Mouse (Mus musculus) 3134 (cell line): ENCODE measurements around the gene Pcsk5.

Source experiments
- DNase-seq: peaks from one replicate; pipeline ENCODE4 v3.0.0-alpha.2; 2011; ENCODE audit warnings: low spot score; ENCODE audit not compliant: insufficient read length; ENCODE audit errors: extremely low read depth

Pcsk5 gene

GRCm38 (mm10) chr19:17837471-17837859 lies at the start of gene Pcsk5:
Pcsk5 (minus strand) TSS chr19:17837632.
- no peak for DNase-seq

DNA sequence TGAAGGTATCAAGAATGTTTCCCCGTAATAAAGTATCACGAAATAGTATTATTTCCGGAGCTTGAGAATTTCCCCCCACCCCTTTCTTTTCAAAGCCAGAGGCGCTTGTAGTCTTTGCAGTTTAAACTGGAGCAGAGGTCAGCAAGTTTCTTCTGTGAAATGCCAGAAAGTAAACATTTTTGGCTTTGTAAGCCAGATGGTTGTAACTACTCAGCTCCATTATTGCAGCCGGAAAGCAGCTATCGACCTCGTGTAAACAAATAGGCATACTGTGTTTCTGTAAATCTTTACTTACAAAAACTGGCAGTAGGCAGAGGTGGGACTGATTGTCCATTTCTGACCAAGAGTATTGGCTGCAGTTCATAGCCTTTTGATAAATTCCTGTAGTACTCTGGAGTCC lies 38.4 kb upstream of the Pcsk5 start:
- no peak for DNase-seq

DNA sequence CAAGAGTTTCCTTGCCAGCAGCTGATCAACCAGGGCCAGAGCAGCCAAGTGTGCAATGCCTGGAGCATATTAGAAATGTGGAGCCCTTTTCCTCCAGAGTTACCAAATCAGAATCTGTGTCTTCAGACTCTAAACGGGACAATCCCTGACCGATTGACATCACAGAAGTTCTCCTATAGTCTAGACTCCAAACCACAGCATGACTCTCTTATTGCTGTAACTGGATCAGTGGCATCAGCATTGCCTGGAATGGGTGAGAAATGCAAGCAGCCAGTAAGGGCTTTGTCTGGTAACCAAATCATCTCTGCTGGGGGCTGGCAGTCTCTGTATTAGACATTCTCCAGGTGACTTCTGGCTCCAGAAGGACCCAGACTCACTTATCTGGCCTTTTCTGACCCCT lies 37.0 kb upstream of the Pcsk5 start:
- DNase-seq = no peak

- no peak for DNase-seq
Measured at GRCm38 (mm10) chr19:17873755-17874154, 36.3 kb upstream of the Pcsk5 start.

DNA sequence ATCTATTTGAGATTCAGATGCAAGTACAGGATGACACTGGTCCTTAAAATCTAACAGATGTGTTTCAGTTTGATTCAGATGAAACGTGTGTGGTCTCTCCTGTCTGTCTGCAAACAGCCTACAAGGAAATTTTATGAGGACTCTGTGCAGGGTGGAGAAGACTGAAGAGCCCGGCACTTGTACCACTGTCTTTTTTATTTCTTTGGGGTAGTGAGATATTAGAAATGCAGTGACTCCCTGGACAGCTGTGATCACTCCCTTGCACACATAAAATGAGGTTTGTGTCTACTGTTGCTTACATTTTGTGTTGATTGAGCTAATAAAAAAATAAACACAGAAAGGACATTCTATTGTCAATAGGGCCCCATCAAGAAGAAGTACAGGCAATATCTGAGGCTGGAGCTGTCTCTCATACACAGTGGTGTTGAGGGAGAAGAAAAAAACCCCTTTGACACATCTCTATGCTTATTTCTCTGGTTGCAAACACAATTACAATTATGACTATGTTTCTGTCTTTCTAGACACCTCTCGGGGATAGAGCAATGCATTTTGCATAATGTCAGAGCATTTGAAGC lies 29.0 kb upstream of the Pcsk5 start:
- no peak for DNase-seq

GRCm38 (mm10) chr19:17860351-17861014 lies 23.1 kb upstream of the Pcsk5 start:
- DNase-seq = no peak

- no peak for DNase-seq
Measured at GRCm38 (mm10) chr19:17856741-17857140, 19.3 kb upstream of the Pcsk5 start.

GRCm38 (mm10) chr19:17848417-17848816 lies 11.0 kb upstream of the Pcsk5 start:
- DNase-seq = no peak

GRCm38 (mm10) chr19:17845967-17846366 lies 8.5 kb upstream of the Pcsk5 start:
- no peak for DNase-seq

GRCm38 (mm10) chr19:17841586-17841985 lies 4.2 kb upstream of the Pcsk5 start:
- DNase-seq = no peak

DNA sequence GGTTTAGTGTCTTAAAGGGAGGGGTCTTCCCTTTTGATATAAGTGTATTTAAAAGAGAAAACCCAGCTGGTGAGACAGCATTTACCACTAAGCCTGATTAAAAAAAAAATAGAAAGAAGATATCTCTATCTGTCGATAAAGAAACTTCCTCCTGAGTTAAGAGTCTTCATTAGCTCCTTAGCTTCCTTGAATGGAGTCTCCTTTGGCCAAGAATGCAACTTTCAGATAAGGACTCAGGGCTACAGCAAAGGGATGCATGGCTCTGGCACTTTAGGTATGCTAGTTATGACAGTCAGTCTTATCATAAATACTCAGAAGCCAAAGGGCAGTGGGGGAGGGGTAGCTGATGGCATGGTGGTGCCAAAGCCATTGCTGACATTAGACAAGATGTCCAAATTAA lies 2.4 kb upstream of the Pcsk5 start:
- DNase-seq = no peak

DNA sequence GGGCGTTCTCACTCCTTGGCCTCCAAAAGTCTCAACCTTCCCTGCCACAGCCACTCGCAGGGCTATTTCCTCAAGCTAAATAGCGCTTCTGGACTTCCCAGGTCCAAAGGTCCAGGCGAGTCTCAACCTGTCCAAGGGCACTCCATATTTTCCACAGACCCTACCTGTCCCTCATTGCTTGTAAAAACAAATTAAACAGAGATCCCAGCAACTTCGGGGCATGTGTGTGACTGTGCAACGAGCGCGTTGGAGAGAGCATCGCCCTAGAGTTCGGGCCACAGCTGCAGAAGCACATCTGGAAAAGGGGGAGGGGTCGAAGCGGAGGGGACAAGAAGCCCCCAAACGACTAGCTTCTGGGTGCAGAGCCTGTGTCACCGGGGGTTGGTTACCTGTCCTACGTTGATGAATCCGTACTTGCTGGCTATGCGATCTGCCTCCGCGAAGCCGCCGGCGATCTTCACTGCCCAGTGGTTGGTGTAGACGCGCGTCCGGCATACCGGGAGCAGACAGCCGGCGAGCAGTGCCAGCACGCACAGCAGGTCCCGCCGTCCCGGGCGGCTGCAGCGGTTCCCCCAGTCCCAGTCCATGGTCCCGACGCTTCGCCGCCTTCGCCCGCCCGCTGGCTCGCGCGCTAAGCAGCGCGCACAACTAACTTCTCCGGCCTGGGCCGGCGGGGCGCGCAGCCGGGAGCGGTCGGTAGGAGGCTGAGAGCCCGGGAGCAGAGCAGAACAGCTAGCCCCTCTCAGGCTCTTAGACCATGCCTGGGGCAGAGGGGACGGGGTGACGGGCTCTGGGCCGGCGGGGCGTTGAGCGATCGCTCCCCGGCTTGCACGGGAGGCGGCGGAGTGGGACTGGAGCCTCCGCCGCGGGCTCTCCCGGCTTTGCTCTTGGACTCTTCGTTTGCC lies 614 bp downstream of the Pcsk5 start:
- DNase-seq = no peak

DNA sequence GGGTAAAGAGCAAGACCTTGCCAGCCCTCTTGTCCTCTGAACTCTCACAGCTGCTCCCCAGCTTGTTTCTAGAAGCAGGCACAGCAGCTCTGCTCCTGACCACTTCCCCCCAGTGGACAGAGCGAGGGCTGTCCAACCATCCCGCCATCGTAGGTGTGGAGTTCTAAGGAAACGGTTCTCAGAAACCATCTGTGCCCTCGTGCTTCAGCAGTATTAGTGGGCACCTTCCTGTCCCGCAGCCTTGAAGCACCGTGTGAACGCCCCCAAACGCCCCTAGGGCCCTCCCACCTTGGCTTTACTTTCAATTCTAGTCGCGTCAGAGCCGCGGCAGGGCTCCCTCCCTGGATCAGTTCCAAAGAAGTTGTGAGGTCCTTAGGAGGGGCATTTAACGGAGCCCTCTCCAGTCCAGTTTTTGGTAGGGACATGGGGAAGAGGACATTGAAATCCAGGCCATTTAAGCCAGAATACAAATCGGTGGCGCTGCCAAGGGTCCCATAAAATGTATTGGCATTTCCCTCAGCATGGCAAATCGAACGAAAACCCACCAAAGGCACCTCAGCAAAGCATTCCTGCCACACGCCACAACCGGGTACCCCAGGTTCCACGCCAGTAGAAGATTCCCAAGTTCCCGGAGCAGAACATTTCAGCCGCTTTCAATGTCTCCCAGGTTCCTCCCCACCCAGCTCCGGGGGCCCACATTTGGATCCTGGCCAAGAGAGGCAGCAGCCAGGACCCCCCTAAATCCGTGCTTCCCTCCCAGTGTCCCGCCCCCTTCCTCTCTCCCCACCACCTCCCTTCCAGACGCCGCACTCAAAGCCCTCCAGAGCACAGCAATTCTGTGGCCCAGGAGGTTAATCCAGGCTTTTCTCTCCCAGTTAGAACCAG lies 1.5 kb downstream of the Pcsk5 start:
- DNase-seq = no peak

DNA sequence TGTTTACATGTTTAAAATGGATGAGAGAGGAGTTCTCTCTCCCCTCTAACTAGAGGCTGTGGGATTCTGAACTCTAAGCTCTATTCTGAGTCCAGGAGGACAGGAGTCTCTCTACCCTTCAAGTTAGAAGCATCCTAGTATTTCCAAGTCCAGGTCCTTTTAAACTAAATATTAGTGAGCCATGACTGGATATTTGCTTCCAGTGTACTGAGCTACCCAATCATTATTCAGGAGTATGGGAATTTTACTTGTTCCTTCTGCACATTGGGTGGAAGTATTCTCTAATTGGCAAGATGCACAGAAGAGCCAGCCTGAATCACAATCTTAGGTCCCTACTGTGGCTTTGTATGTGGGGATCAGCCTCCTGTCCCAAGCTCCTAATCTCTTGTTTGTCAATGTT lies 2.5 kb downstream of the Pcsk5 start:
- no peak for DNase-seq

DNA sequence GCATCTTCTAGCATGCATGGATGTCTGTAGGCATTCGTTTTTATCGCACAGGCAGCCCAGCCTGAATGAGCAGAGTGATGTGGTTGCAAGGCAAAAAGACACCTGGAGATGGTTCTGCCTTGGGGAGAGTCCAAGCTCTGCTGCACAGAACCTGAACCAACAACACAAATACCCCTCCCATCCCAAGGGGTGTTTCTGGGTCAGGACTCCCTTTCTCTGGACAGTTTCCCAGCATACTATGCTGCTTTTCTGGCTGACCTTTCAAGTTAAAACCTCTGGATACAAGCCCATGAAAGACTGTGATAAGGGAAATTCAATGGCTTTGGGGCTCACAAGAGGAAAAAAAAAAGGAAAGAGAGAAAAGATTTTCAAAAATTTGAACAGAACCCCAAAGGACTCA lies 6.1 kb downstream of the Pcsk5 start:
- DNase-seq = no peak

DNA sequence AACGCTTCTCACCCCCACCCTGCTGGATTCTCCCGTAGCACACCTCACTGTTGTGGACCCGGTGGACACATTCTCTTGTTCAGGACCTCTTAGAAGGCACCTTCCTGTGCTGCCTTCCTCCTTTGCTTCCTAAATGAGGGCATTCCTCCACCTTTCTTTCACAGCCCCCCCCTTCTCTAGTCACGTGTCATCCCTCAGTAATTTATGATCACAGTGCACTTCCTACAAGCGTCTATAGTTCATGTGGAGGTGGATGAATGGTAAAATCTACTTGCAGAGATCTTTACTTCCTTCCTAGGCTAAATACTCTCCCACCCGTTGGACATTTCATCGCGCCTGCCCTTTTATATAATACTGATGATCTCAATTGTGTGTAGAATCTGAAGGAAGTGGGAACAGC lies 9.0 kb downstream of the Pcsk5 start:
- DNase-seq = no peak

DNA sequence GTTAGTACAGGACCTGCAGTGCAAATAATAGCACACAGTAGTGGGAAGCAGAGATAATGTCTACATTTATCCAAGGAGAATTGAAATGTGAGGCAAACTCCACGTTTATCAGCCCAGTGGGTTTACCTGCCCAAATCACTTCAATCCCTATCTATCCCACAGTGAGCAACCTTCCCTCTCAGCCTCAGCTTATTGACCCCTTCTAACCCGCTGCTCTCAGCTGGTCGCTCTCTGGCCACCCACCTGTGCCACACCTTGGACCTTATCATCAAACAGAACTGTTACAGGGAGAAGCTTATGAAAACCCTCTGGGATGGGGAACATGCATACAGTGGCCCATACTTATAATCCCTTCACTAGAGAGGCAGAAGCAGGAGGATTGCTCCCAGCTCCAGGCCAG lies 10.7 kb downstream of the Pcsk5 start:
- DNase-seq = no peak

DNA sequence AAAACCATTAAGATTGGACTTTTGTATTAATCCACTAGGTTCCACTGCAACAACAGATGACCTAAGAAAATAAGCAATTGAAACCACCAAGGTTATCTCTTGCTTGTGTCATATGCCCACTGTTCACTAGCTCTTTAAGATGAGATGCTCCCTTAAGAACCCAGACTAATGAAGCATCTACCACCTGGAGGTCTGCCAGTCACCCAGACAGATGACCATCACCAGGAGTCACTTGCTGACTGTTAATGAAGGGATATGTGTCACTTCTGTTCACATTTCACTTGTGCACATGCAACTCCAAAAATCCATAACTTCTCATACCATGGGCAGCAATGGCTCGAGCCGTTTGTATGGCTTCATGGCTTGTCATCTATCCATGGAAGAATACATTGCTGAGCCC lies 17.4 kb downstream of the Pcsk5 start:
- no peak for DNase-seq

- DNase-seq = no peak
Measured at GRCm38 (mm10) chr19:17819081-17819480, 18.4 kb downstream of the Pcsk5 start.

DNA sequence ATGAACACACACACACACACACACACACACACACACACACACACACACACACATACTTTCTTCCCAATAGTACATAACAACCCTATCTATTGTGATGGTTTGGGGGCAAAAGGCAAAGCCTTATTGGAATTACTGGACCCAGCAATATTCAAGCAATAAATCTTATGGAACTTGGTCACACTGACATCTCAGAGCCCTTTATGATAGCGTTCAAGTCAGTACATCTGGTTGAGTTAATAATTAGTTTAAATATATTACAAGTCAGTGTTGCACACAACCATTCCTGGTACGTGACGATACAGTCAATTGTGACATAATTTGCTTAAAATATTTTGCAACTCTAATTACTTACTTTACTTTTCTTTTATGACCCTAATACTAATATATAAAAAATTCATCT lies 22.4 kb downstream of the Pcsk5 start:
- DNase-seq = no peak

DNA sequence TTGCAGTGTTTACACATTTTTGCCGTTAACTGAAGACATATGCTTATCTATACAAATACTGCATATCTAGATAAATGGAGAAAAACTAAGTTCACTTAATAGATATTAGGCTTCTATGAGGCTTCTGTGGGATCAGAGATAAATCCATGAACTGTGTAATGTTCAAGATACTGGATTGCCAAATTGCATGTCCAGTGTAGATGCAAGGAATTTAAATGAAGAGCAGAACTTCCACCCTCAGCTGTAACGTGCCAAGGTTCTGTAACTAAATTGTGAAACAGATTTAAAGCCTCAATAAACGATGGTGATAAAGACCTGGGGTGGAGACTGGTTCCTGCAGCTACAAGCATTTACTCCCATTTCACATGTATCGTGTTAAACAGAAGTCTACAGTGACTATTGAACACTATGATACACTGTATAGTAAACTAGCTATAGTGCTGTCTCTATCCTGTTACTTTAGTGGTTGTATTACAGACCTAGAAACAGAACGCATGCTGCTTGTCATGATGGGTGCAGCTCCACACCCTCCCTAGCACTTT lies 23.9 kb downstream of the Pcsk5 start:
- no peak for DNase-seq
